Mouse (Mus musculus): ENCODE results near the gene Trim72. TPM values are rescaled to one million over a fixed set of nuclear protein-coding genes. Genes with fewer than 3 reads are reported as not detected.

The Trim72 gene
- total RNA-seq, 1 experiment = 1.2 TPM

- in situ Hi-C loops (cut with MboI; ENCODE audit: low sequenced_read_pairs in 2 of 2, unreplicated experiment in 2 of 2) = no loop called here
- H3K4me1 ChIP-seq (ENCODE audit: control insufficient read depth in 2 of 2, insufficient read depth in 2 of 2, low read length in 2 of 2, poor library complexity in 1 of 2) = peaks cover 3 to 7% of the 10 kb centered on the region in 2 experiments; a peak in 2 of 4 replicates
- TF ChIP-seq CHD2 (IDR thresholded peaks at IDR 0.05; ENCODE audit: low read depth, low read length) (peak; percentile 95), ZNF384 (IDR thresholded peaks at IDR 0.05; ENCODE audit: low read depth, low read length) (peak; percentile 97), HCFC1 (IDR thresholded peaks at IDR 0.05; ENCODE audit: borderline replicate concordance, insufficient read depth, low read length) (no peak; the same call in 1 of the 2 replicates)
- H3K9ac ChIP-seq (ENCODE audit: insufficient read depth, low read depth, low read length, poor library complexity, severe bottlenecking) = peak overlapping the region; percentile 99
- H3K36me3 ChIP-seq (ENCODE audit: control insufficient read depth, insufficient read depth, low read length, poor library complexity, severe bottlenecking) = peaks cover 31% of the 10 kb centered on the region
- H3K27ac ChIP-seq (ENCODE audit: insufficient read depth, low read depth, low read length, poor library complexity, severe bottlenecking) = peak overlapping the region; percentile 99
- H3K9me3 ChIP-seq (ENCODE audit: control insufficient read depth, insufficient read depth, low read depth, low read length) = no peaks in the 10 kb centered on the region
- peak overlapping the region; percentile 83 to 94 for H3K4me3 ChIP-seq (ENCODE audit: insufficient read depth in 1 of 2, low read depth in 1 of 2, low read length in 2 of 2, poor library complexity in 1 of 2, severe bottlenecking in 1 of 2)
- peak; percentile 57 for DNase-seq (ENCODE audit: low read depth, low spot score)
Observed at GRCm38 (mm10) chr7:127967922-127968828, 35.6 kb upstream of the Trim72 start.

GRCm38 (mm10) chr7:127974413-127974930, 29.3 kb upstream of the Trim72 start:
- Histone ChIP-seq H3K4me3 (ENCODE audit: insufficient read depth in 1 of 2, low read depth in 1 of 2, low read length in 2 of 2, poor library complexity in 1 of 2, severe bottlenecking in 1 of 2) (no peak overlapping the region), H3K9me3 (ENCODE audit: control insufficient read depth, insufficient read depth, low read depth, low read length) (no peaks in the 10 kb centered on the region), H3K4me1 (ENCODE audit: control insufficient read depth in 2 of 2, insufficient read depth in 2 of 2, low read length in 2 of 2, poor library complexity in 1 of 2) (peaks cover 0 to 5% of the 10 kb centered on the region in 2 experiments; a peak in 2 of 4 replicates), H3K27ac (ENCODE audit: insufficient read depth, low read depth, low read length, poor library complexity, severe bottlenecking) (no peak overlapping the region), H3K36me3 (ENCODE audit: control insufficient read depth, insufficient read depth, low read length, poor library complexity, severe bottlenecking) (peaks cover 60% of the 10 kb centered on the region), H3K9ac (ENCODE audit: insufficient read depth, low read depth, low read length, poor library complexity, severe bottlenecking) (no peak overlapping the region)
- TF ChIP-seq CHD2 (IDR thresholded peaks at IDR 0.05; ENCODE audit: low read depth, low read length) (no peak), ZC3H11A (IDR thresholded peaks at IDR 0.05; ENCODE audit: borderline replicate concordance, low read depth, low read length) (no peak), MAFK (IDR thresholded peaks at IDR 0.05; ENCODE audit: insufficient read depth, low read depth, low read length) (no peak), HCFC1 (IDR thresholded peaks at IDR 0.05; ENCODE audit: borderline replicate concordance, insufficient read depth, low read length) (no peak), ZNF384 (IDR thresholded peaks at IDR 0.05; ENCODE audit: low read depth, low read length) (no peak)
- no peak for DNase-seq (ENCODE audit: low read depth, low spot score)
- in situ Hi-C loops (cut with MboI; ENCODE audit: low sequenced_read_pairs in 2 of 2, unreplicated experiment in 2 of 2) = no loop called here

- H3K27ac ChIP-seq (ENCODE audit: insufficient read depth, low read depth, low read length, poor library complexity, severe bottlenecking) = no peak overlapping the region
- no peak for DNase-seq (ENCODE audit: low read depth, low spot score)
- no peaks in the 10 kb centered on the region for H3K4me1 ChIP-seq (ENCODE audit: control insufficient read depth in 2 of 2, insufficient read depth in 2 of 2, low read length in 2 of 2, poor library complexity in 1 of 2)
- no peaks in the 10 kb centered on the region for H3K9me3 ChIP-seq (ENCODE audit: control insufficient read depth, insufficient read depth, low read depth, low read length)
- no peak overlapping the region for H3K4me3 ChIP-seq (ENCODE audit: insufficient read depth in 1 of 2, low read depth in 1 of 2, low read length in 2 of 2, poor library complexity in 1 of 2, severe bottlenecking in 1 of 2)
- in situ Hi-C loops (cut with MboI; ENCODE audit: low sequenced_read_pairs in 2 of 2, unreplicated experiment in 2 of 2) = no loop called here
- H3K9ac ChIP-seq (ENCODE audit: insufficient read depth, low read depth, low read length, poor library complexity, severe bottlenecking) = no peak overlapping the region
- peaks cover 61% of the 10 kb centered on the region for H3K36me3 ChIP-seq (ENCODE audit: control insufficient read depth, insufficient read depth, low read length, poor library complexity, severe bottlenecking)
- TF ChIP-seq ZC3H11A (IDR thresholded peaks at IDR 0.05; ENCODE audit: borderline replicate concordance, low read depth, low read length) (no peak), MAFK (IDR thresholded peaks at IDR 0.05; ENCODE audit: insufficient read depth, low read depth, low read length) (no peak), ZNF384 (IDR thresholded peaks at IDR 0.05; ENCODE audit: low read depth, low read length) (no peak), CHD2 (IDR thresholded peaks at IDR 0.05; ENCODE audit: low read depth, low read length) (no peak), HCFC1 (IDR thresholded peaks at IDR 0.05; ENCODE audit: borderline replicate concordance, insufficient read depth, low read length) (no peak)
Observed at GRCm38 (mm10) chr7:127978856-127979255, 24.9 kb upstream of the Trim72 start.

GRCm38 (mm10) chr7:127980606-127981005, 23.1 kb upstream of the Trim72 start:
- Histone ChIP-seq H3K36me3 (ENCODE audit: control insufficient read depth, insufficient read depth, low read length, poor library complexity, severe bottlenecking) (peaks cover 54% of the 10 kb centered on the region), H3K9me3 (ENCODE audit: control insufficient read depth, insufficient read depth, low read depth, low read length) (no peaks in the 10 kb centered on the region), H3K9ac (ENCODE audit: insufficient read depth, low read depth, low read length, poor library complexity, severe bottlenecking) (no peak overlapping the region), H3K4me3 (ENCODE audit: insufficient read depth in 1 of 2, low read depth in 1 of 2, low read length in 2 of 2, poor library complexity in 1 of 2, severe bottlenecking in 1 of 2) (no peak overlapping the region), H3K27ac (ENCODE audit: insufficient read depth, low read depth, low read length, poor library complexity, severe bottlenecking) (no peak overlapping the region), H3K4me1 (ENCODE audit: control insufficient read depth in 2 of 2, insufficient read depth in 2 of 2, low read length in 2 of 2, poor library complexity in 1 of 2) (no peaks in the 10 kb centered on the region)
- no peak for DNase-seq (ENCODE audit: low read depth, low spot score)
- in situ Hi-C loops (cut with MboI; ENCODE audit: low sequenced_read_pairs in 2 of 2, unreplicated experiment in 2 of 2) = loop anchor here in 1 of 2 experiments (10.0 kb wide), 1 partner anchor 456 kb away; no protein-coding TSS in a partner anchor
- TF ChIP-seq HCFC1 (IDR thresholded peaks at IDR 0.05; ENCODE audit: borderline replicate concordance, insufficient read depth, low read length) = no peak
- no peak for TF ChIP-seq CHD2 (IDR thresholded peaks at IDR 0.05; ENCODE audit: low read depth, low read length)
